Mouse (Mus musculus) limb, embryonic 14.5 days (tissue): ENCODE measurements around the gene Papln. TPM values are rescaled to one million over a fixed set of nuclear protein-coding genes. Genes with fewer than 3 reads are reported as not detected.

ENCODE experiments used
- ATAC-seq: fragments of 200-750 bp; cut with Nextera tagmentation; 2 replicates; pipeline ENCODE4 v1.8.0; 2017; ENCODE audit warnings: low read depth, moderate number of reproducible peaks, moderate TSS enrichment; ENCODE audit not compliant: low FRiP score
- DNase-seq: peaks from one replicate; pipeline ENCODE4 v3.0.0-alpha.2; 2015; ENCODE audit warnings: low spot score
- H3K27ac ChIP-seq: fragments of 300-500 bp; sonication (generic); replicated peaks from 2 replicates; pipeline ENCODE4 v1.5.1; 2014; ENCODE audit warnings: low read depth, mild to moderate bottlenecking, low read length, moderate library complexity, mixed read lengths
- H3K27me3 ChIP-seq: fragments of 300-500 bp; sonication (generic); 2 replicates; pipeline ENCODE4 v1.6.1; 2014; ENCODE audit warnings: low read length, mixed read lengths; ENCODE audit not compliant: control insufficient read depth, insufficient read depth
- H3K36me3 ChIP-seq: fragments of 300-500 bp; sonication (generic); 2 replicates; pipeline ENCODE4 v1.6.1; 2014; ENCODE audit warnings: mild to moderate bottlenecking, low read length, moderate library complexity, mixed read lengths; ENCODE audit not compliant: control insufficient read depth, insufficient read depth
- H3K4me1 ChIP-seq: fragments of 300-500 bp; sonication (generic); 2 replicates; pipeline ENCODE4 v1.6.1; 2014; ENCODE audit warnings: antibody characterized with exemption, low read length, mixed read lengths; ENCODE audit not compliant: control insufficient read depth, insufficient read depth
- H3K4me2 ChIP-seq: fragments of 300-500 bp; sonication (generic); replicated peaks from 2 replicates; pipeline ENCODE4 v1.6.1; 2014; ENCODE audit warnings: low read depth, mild to moderate bottlenecking, low read length, moderate library complexity; ENCODE audit not compliant: severe bottlenecking
- H3K4me3 ChIP-seq: fragments of 300-500 bp; sonication (generic); replicated peaks from 2 replicates; pipeline ENCODE4 v1.5.1; 2014; ENCODE audit warnings: low read length
- H3K9ac ChIP-seq: fragments of 300-500 bp; sonication (generic); 2 replicates; pipeline ENCODE4 v1.6.1; 2014; ENCODE audit warnings: mild to moderate bottlenecking, low read depth, low read length, moderate library complexity; ENCODE audit not compliant: severe bottlenecking
- H3K9me3 ChIP-seq: fragments of 300-500 bp; sonication (generic); 2 replicates; pipeline ENCODE4 v1.6.1; 2016; ENCODE audit warnings: low read length; ENCODE audit not compliant: control insufficient read depth
- POLR2A ChIP-seq: fragments of 200-500 bp; IDR thresholded peaks from 2 replicates; pipeline ENCODE4 v1.8.0; 2012; ENCODE audit warnings: inconsistent platforms, mild to moderate bottlenecking, moderate library complexity, borderline replicate concordance; ENCODE audit not compliant: insufficient read depth, insufficient read length; ENCODE audit errors: extremely low read depth
- WGBS: fragments of 180-500 bp; shearing (Covaris S2); extraction: QIAGEN DNeasy Blood & Tissue Kit; methylation state at CpG from one replicate; pipeline ENCODE4 v1.1.7; 2014; 5-methylcytosine and 5-hydroxymethylcytosine counted together
- polyA plus RNA-seq, 2 experiments: library from polyadenylated mRNA; depleted of rRNA in 1 of 2; stranded (reverse) in 1 of 2; unstranded in 1 of 2; fragments of >200 nt; fragmentation: Nextera tagmentation in 1 of 2; extraction: Ambion mirVana in 1 of 2; gene quantifications; 2 replicates each; pipeline versions ENCODE4 v1.2.1 to v1.2.3; 2012 to 2014

Papln gene
- polyA plus RNA-seq, 2 experiments = 2.0 to 5.2 TPM

DNA sequence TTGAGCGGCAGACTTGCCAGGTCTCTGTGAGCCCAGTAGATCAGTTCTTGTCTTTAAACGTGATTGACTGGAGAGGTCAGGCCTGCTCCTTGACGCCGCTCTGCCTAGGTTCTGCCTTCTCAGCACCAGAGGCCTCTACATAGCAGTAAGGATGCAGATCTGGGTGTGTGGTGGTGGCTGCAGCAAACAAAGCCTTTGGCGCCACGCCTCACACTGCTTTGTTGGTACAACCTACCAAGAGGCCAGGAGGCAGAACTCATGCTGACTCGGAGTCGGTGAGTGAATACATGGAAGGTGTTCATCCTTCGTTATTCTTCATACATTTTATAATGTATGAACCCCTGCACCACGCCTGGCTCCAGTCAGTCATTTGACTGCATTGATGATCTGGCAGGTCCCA, 4.7 kb upstream of the Papln start:
- Histone ChIP-seq H3K4me2 (no peak overlapping the region), H3K9me3 (no peaks in the 10 kb centered on the region), H3K9ac (no peak overlapping the region), H3K4me1 (peaks cover 13% of the 10 kb centered on the region), H3K4me3 (no peak overlapping the region), H3K27ac (no peak overlapping the region), H3K27me3 (no peaks in the 10 kb centered on the region), H3K36me3 (no peaks in the 10 kb centered on the region)
- DNase-seq = no peak
- no peak for TF ChIP-seq POLR2A
- WGBS = 77% methylated on average over 10 of the region's 10 CpGs
- no peak for ATAC-seq

DNA sequence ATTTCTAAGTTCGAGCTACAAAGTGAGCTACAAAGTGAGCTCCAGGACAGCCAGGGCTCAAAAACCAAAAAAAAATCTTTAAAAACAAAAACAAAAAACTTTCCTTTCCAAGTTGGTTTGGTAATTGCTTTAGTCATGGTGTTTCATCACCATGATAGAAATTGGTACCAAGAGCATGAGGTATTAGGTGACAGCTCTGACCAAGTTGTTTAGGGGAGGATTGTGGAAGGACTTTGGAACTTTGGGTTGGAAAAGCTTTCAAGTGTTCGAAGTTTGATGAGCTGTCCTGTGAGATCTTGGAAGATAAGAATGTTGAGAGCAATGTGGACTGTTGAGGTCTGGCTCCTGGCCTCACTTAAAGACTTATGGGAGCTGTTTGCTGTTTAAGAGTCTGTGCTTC, 3.2 kb upstream of the Papln start:
- H3K9me3 ChIP-seq = no peaks in the 10 kb centered on the region
- no peak overlapping the region for H3K4me2 ChIP-seq
- H3K27ac ChIP-seq = no peak overlapping the region
- DNase-seq (no peak), ATAC-seq (no peak)
- no peaks in the 10 kb centered on the region for H3K27me3 ChIP-seq
- H3K4me3 ChIP-seq = no peak overlapping the region
- no peak for TF ChIP-seq POLR2A
- peaks cover 16% of the 10 kb centered on the region for H3K4me1 ChIP-seq
- 91% methylated on average over 2 of the region's 2 CpGs for WGBS
- no peaks in the 10 kb centered on the region for H3K36me3 ChIP-seq
- H3K9ac ChIP-seq = no peak overlapping the region

DNA sequence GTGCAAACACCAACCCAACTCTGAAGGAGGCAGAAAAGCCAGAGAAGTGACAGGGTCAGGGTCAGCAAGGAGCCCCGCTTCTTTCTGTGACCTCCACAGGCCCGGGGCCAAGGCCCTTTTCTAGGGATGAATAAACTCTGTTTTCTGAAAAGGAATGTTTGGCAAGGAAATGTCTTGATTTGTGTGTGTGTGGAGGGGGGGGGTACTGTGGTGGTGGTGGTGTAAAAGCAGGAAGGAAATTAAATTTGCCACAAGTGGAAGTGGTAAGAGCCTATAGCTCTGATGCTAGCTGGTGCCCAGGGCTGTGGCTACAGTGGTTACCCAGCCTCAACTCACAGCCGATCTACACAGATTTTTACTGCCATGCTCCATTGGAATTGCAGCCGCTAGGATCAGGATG, 728 bp upstream of the Papln start:
- WGBS = 26% methylated on average over 4 of the region's 4 CpGs
- Histone ChIP-seq H3K36me3 (no peaks in the 10 kb centered on the region), H3K4me2 (no peak overlapping the region), H3K4me1 (peaks cover 21% of the 10 kb centered on the region), H3K4me3 (no peak overlapping the region), H3K9me3 (no peaks in the 10 kb centered on the region), H3K27ac (no peak overlapping the region), H3K27me3 (no peaks in the 10 kb centered on the region), H3K9ac (no peak overlapping the region)
- ATAC-seq (no peak), DNase-seq (no peak)
- no peak for TF ChIP-seq POLR2A

DNA sequence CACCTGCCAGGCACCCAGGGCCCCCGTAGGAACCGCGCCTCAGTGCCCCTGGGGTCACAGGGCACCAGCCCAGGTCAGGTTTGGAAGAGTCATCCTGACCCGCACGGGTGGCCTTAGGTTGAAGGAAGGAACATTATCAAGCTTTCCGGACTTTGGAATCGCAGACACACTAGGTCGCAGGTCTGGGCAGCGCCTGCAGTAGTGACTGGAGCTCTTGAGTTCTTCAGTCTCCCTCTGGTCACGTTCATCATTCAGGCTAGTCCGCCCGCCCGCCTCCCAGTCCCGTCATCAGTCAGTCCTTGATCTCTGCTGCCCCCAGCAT, 571 bp downstream of the Papln start:
- peak overlapping the region; percentile 34 for H3K4me3 ChIP-seq
- H3K27ac ChIP-seq = no peak overlapping the region
- WGBS = 7% methylated on average over 14 of the region's 14 CpGs
- DNase-seq (no peak), ATAC-seq (no peak)
- peaks cover 32% of the 10 kb centered on the region for H3K4me1 ChIP-seq
- no peak for TF ChIP-seq POLR2A
- H3K27me3 ChIP-seq = no peaks in the 10 kb centered on the region
- no peaks in the 10 kb centered on the region for H3K36me3 ChIP-seq
- H3K9me3 ChIP-seq = no peaks in the 10 kb centered on the region
- H3K4me2 ChIP-seq = peak overlapping the region; percentile 77
- peak overlapping the region; percentile 45 for H3K9ac ChIP-seq

DNA sequence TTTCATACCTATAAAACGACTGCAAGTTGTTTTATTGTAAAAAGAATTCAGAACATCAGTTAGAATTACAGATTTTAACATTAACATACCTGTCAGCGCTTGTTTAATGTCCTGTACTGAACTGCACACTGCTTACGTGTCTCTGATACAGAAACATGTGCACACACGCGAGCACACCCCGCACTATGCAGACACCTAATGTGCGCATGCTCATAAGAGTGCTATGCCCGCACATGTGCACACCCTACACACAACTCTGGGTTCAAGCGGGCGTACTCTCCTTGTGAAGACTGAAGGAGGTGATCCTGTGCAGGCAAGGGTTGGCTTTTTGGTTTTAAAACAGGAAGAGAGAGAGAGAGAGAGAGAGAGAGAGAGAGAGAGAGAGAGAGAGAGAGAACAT, 1.1 kb downstream of the Papln start:
- Histone ChIP-seq H3K27me3 (no peaks in the 10 kb centered on the region), H3K4me1 (peaks cover 36% of the 10 kb centered on the region), H3K4me3 (0 out of 2 replicates have a peak overlapping the region, but pooled peaks have one; percentile 34), H3K36me3 (no peaks in the 10 kb centered on the region), H3K27ac (no peak overlapping the region), H3K4me2 (no peak overlapping the region), H3K9ac (no peak overlapping the region), H3K9me3 (no peaks in the 10 kb centered on the region)
- DNase-seq (no peak), ATAC-seq (no peak)
- 66% methylated on average over 10 of the region's 10 CpGs for WGBS
- no peak for TF ChIP-seq POLR2A

DNA sequence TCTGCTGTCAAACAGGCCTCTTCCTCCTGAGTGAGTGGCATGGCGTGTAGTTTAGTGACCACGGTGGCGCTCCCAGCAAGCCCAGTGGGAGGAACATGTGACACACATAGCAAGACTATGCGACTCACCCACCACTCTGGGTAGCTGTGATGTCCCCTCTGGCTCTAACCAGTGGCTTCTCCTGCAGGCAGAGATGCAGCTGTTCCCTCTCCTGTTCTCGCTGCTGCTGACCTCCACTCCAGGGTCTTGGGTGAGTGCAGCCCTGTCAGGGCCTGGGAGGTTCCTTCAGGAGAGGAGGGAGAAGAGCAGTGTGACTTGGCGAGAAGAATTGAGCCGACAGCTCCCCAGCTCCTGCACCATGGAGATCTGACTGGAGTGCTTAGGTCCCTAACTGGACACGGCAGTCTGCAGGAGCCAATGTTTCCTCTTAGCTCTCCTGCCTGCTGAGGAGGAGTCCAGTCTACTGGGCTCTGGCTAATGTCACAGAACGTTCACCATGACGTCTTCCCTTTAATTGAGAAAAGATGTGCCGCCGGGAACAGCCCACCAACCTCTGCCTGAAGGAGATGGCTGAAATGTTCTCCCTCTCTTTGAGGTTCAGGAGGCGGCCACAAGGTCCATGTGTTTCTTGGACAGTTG, 2.6 kb downstream of the Papln start:
- WGBS = 44% methylated on average over 13 of the region's 13 CpGs
- ATAC-seq (no peak), DNase-seq (peak; percentile 47)
- no peak overlapping the region for H3K27ac ChIP-seq
- H3K9ac ChIP-seq = no peak overlapping the region
- H3K36me3 ChIP-seq = no peaks in the 10 kb centered on the region
- no peaks in the 10 kb centered on the region for H3K27me3 ChIP-seq
- no peak overlapping the region for H3K4me2 ChIP-seq
- no peaks in the 10 kb centered on the region for H3K9me3 ChIP-seq
- H3K4me1 ChIP-seq = peaks cover 46% of the 10 kb centered on the region
- no peak overlapping the region for H3K4me3 ChIP-seq
- TF ChIP-seq POLR2A = no peak
